Mouse (Mus musculus) limb, embryonic 14.5 days (tissue): Measurements from ENCODE around the gene Glipr2. TPM values are rescaled to one million over a fixed set of nuclear protein-coding genes. Genes with fewer than 3 reads are reported as not detected.

ENCODE experiments used
- ATAC-seq: fragments of 200-750 bp; cut with Nextera tagmentation; 2 replicates; pipeline ENCODE4 v1.8.0; 2017; ENCODE audit warnings: low read depth, moderate number of reproducible peaks, moderate TSS enrichment; ENCODE audit not compliant: low FRiP score
- DNase-seq: peaks from one replicate; pipeline ENCODE4 v3.0.0-alpha.2; 2015; ENCODE audit warnings: low spot score
- H3K27ac ChIP-seq: fragments of 300-500 bp; sonication (generic); replicated peaks from 2 replicates; pipeline ENCODE4 v1.5.1; 2014; ENCODE audit warnings: low read depth, mild to moderate bottlenecking, low read length, moderate library complexity, mixed read lengths
- H3K27me3 ChIP-seq: fragments of 300-500 bp; sonication (generic); 2 replicates; pipeline ENCODE4 v1.6.1; 2014; ENCODE audit warnings: low read length, mixed read lengths; ENCODE audit not compliant: control insufficient read depth, insufficient read depth
- H3K36me3 ChIP-seq: fragments of 300-500 bp; sonication (generic); 2 replicates; pipeline ENCODE4 v1.6.1; 2014; ENCODE audit warnings: mild to moderate bottlenecking, low read length, moderate library complexity, mixed read lengths; ENCODE audit not compliant: control insufficient read depth, insufficient read depth
- H3K4me1 ChIP-seq: fragments of 300-500 bp; sonication (generic); 2 replicates; pipeline ENCODE4 v1.6.1; 2014; ENCODE audit warnings: antibody characterized with exemption, low read length, mixed read lengths; ENCODE audit not compliant: control insufficient read depth, insufficient read depth
- H3K4me2 ChIP-seq: fragments of 300-500 bp; sonication (generic); replicated peaks from 2 replicates; pipeline ENCODE4 v1.6.1; 2014; ENCODE audit warnings: low read depth, mild to moderate bottlenecking, low read length, moderate library complexity; ENCODE audit not compliant: severe bottlenecking
- H3K4me3 ChIP-seq: fragments of 300-500 bp; sonication (generic); replicated peaks from 2 replicates; pipeline ENCODE4 v1.5.1; 2014; ENCODE audit warnings: low read length
- H3K9ac ChIP-seq: fragments of 300-500 bp; sonication (generic); 2 replicates; pipeline ENCODE4 v1.6.1; 2014; ENCODE audit warnings: mild to moderate bottlenecking, low read depth, low read length, moderate library complexity; ENCODE audit not compliant: severe bottlenecking
- H3K9me3 ChIP-seq: fragments of 300-500 bp; sonication (generic); 2 replicates; pipeline ENCODE4 v1.6.1; 2016; ENCODE audit warnings: low read length; ENCODE audit not compliant: control insufficient read depth
- POLR2A ChIP-seq: fragments of 200-500 bp; IDR thresholded peaks from 2 replicates; pipeline ENCODE4 v1.8.0; 2012; ENCODE audit warnings: inconsistent platforms, mild to moderate bottlenecking, moderate library complexity, borderline replicate concordance; ENCODE audit not compliant: insufficient read depth, insufficient read length; ENCODE audit errors: extremely low read depth
- WGBS: fragments of 180-500 bp; shearing (Covaris S2); extraction: QIAGEN DNeasy Blood & Tissue Kit; methylation state at CpG from one replicate; pipeline ENCODE4 v1.1.7; 2014; 5-methylcytosine and 5-hydroxymethylcytosine counted together
- polyA plus RNA-seq, 2 experiments: library from polyadenylated mRNA; depleted of rRNA in 1 of 2; stranded (reverse) in 1 of 2; unstranded in 1 of 2; fragments of >200 nt; fragmentation: Nextera tagmentation in 1 of 2; extraction: Ambion mirVana in 1 of 2; gene quantifications; 2 replicates each; pipeline versions ENCODE4 v1.2.1 to v1.2.3; 2012 to 2014

Glipr2 gene
- polyA plus RNA-seq, 2 experiments: 67.0 to 121 TPM

- WGBS: 61% methylated on average over 3 of the region's 3 CpGs
- H3K27ac ChIP-seq: no peak overlapping the region
- H3K27me3 ChIP-seq: no peaks in the 10 kb centered on the region
- no peaks in the 10 kb centered on the region for H3K4me1 ChIP-seq
- TF ChIP-seq POLR2A: no peak
- no peak for DNase-seq
- H3K9ac ChIP-seq: no peak overlapping the region
- no peaks in the 10 kb centered on the region for H3K36me3 ChIP-seq
- no peak overlapping the region for H3K4me3 ChIP-seq
- no peaks in the 10 kb centered on the region for H3K9me3 ChIP-seq
- no peak for ATAC-seq
- no peak overlapping the region for H3K4me2 ChIP-seq
Measured at GRCm38 (mm10) chr4:44004623-44005409, 47.6 kb downstream of the Glipr2 start.

GRCm38 (mm10) chr4:44010176-44010575 is 53.0 kb downstream of the Glipr2 start:
- Histone ChIP-seq H3K9ac (no peak overlapping the region), H3K4me3 (no peak overlapping the region), H3K9me3 (no peaks in the 10 kb centered on the region), H3K36me3 (no peaks in the 10 kb centered on the region), H3K27ac (no peak overlapping the region), H3K4me2 (no peak overlapping the region), H3K27me3 (no peaks in the 10 kb centered on the region), H3K4me1 (peaks cover 15% of the 10 kb centered on the region)
- no peak for ATAC-seq
- TF ChIP-seq POLR2A: no peak
- no peak for DNase-seq
- 94% methylated on average over 1 of the region's 1 CpGs for WGBS

GRCm38 (mm10) chr4:44010893-44011292 is 53.7 kb downstream of the Glipr2 start:
- no peak for TF ChIP-seq POLR2A
- Histone ChIP-seq H3K9ac (no peak overlapping the region), H3K27me3 (no peaks in the 10 kb centered on the region), H3K4me1 (peaks cover 15% of the 10 kb centered on the region), H3K4me2 (no peak overlapping the region), H3K4me3 (no peak overlapping the region), H3K9me3 (no peaks in the 10 kb centered on the region), H3K27ac (no peak overlapping the region), H3K36me3 (no peaks in the 10 kb centered on the region)
- WGBS: 45% methylated on average over 2 of the region's 2 CpGs
- DNase-seq (no peak), ATAC-seq (no peak)

GRCm38 (mm10) chr4:44011799-44012198 is 54.6 kb downstream of the Glipr2 start:
- Histone ChIP-seq H3K9me3 (no peaks in the 10 kb centered on the region), H3K27me3 (no peaks in the 10 kb centered on the region), H3K4me2 (peak overlapping the region; percentile 62), H3K9ac (peak overlapping the region; percentile 90), H3K27ac (peak overlapping the region; percentile 61; the same call in 1 of the 2 replicates), H3K4me1 (peaks cover 15% of the 10 kb centered on the region), H3K4me3 (peak overlapping the region; percentile 97), H3K36me3 (no peaks in the 10 kb centered on the region)
- ATAC-seq: no peak
- 80% methylated on average over 3 of the region's 3 CpGs for WGBS
- no peak for TF ChIP-seq POLR2A
- DNase-seq: no peak

GRCm38 (mm10) chr4:44012376-44013367 is 55.5 kb downstream of the Glipr2 start:
- H3K4me1 ChIP-seq: peaks cover 15% of the 10 kb centered on the region
- 2% methylated on average over 73 of the region's 77 CpGs for WGBS
- ATAC-seq (peak; percentile 99), DNase-seq (peak; percentile 95)
- H3K27ac ChIP-seq: peak overlapping the region; percentile 70
- peak overlapping the region; percentile 90 for H3K9ac ChIP-seq
- TF ChIP-seq POLR2A: peak; percentile 65; the same call in 1 of the 2 replicates
- no peaks in the 10 kb centered on the region for H3K9me3 ChIP-seq
- no peaks in the 10 kb centered on the region for H3K27me3 ChIP-seq
- H3K4me3 ChIP-seq: peak overlapping the region; percentile 97
- no peaks in the 10 kb centered on the region for H3K36me3 ChIP-seq
- peak overlapping the region; percentile 93 for H3K4me2 ChIP-seq
